Mouse (Mus musculus) urinary bladder, postnatal 4 days (tissue): Measurements from ENCODE around the gene Slc22a18.
A peak's percentile ranks its signal among the peaks of the same experiment; 100 is the strongest.

Experiments used
- DNase-seq, 2 experiments: peaks; one replicate each; pipeline ENCODE4 v3.0.0; 2021 to 2022; ENCODE audit warnings: low spot score in 2 of 2

The Slc22a18 gene

DNA sequence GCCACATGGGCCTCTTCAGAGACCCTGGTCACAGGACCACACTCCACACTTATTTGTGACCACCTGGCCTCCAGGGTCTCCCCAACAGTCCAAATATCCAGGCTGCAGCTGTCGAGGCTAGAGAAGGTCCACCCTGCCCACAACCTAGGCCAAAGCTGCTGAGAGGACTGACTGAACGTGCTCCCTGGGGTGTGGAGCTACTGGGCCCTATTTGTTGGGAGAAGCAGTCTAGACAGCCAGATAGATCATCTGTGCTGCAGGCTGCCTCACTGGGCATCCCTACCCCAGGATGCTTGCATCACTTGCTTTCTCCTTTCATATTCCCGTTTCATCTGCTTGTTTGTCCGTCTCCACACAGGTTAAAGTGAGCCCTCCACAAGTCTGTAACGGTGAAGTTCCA lies 11.0 kb upstream of the Slc22a18 start:
- no peak for DNase-seq

DNA sequence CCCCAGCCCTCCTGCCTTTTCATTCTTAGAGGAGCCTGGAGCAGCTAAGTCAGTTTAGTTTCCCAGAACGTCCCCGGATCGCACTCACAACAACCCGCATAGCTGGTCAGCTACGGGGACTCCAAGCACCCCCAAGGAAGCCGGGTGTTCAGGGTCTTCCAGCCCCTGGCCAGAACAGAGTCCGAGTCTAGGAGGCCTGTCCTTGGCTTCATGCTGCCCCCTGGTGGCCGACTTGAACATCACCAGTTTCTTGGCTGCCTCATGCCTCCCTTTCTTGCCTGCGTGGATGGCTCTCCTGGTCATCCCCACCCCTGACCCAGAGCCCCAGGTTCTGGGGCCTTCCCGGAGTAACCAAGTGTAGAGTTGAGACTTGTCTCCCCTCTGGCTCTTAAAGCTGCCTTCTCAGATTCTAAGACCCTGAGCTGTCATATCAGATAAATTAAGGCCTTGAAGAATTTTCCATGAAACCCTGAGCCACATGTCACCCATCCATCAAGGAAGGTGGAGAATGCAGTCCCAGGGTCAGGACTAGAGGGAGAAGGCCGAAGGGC lies 9.6 kb upstream of the Slc22a18 start:
- DNase-seq = peak; percentile 67 to 85

- DNase-seq = peak; percentile 65 to 77
Observed at GRCm38 (mm10) chr7:143464811-143465560, 8.6 kb upstream of the Slc22a18 start.

- DNase-seq = peak; percentile 74 to 89
Observed at GRCm38 (mm10) chr7:143466099-143466677, 7.3 kb upstream of the Slc22a18 start.

GRCm38 (mm10) chr7:143467714-143468113 lies 5.8 kb upstream of the Slc22a18 start:
- DNase-seq = no peak

DNA sequence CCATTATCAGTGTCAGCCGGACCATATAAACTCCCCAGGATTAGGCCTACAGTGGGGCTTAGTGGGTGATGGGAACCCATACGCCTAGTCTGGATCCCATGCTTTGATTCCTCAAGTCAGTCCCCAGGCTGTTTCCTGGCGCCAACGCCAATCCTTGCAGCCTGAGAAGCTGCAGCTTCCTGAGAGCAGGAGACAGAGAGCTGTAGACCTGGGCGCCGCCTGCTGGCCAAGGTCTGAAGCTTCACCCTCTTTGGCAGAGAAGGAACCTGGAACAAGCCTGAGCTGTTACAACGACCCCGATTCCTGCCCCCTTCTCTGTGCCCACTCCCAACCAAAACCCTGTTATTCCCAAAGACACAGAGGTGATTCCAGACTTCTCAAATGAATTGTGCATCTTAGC lies 3.6 kb upstream of the Slc22a18 start:
- DNase-seq = peak; percentile 75 to 86

GRCm38 (mm10) chr7:143474811-143475210 lies 1.3 kb downstream of the Slc22a18 start:
- DNase-seq = no peak

GRCm38 (mm10) chr7:143475876-143476275 lies 2.3 kb downstream of the Slc22a18 start:
- no peak for DNase-seq

DNA sequence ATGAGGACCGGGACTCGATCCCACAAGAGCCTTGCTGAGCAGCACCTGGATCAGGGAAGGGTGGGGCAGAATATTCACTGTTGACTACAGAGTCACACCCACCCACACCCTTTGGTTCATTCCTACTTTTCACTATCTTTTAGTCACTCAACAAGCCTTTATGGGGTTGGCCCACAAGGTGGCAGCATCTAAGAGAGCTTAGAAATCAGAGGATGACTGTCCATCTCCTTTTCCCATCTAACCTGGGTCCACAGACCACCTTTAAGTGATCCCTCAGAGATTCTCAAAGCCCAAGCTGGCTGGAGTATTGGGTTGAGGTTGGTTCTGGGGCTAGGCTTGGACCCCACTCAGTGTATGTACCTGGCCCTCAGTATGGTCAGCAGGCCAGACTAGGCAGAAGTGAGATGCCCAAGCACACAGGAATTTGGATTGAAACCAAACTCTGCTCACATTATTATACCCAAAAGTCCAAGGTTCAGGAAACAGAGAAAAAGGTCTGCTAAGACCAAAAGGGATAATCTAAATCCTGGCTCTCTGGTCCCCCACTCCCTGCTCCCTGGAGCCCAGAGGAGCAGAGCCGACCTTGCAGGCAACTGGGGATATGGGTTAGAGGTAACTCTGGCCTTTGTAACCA lies 3.3 kb downstream of the Slc22a18 start:
- DNase-seq = no peak

GRCm38 (mm10) chr7:143477800-143478199 lies 4.3 kb downstream of the Slc22a18 start:
- no peak for DNase-seq

GRCm38 (mm10) chr7:143480498-143480897 lies 7.0 kb downstream of the Slc22a18 start:
- peak; percentile 54 to 76 for DNase-seq

GRCm38 (mm10) chr7:143481806-143482387 lies 8.4 kb downstream of the Slc22a18 start:
- DNase-seq = no peak

DNA sequence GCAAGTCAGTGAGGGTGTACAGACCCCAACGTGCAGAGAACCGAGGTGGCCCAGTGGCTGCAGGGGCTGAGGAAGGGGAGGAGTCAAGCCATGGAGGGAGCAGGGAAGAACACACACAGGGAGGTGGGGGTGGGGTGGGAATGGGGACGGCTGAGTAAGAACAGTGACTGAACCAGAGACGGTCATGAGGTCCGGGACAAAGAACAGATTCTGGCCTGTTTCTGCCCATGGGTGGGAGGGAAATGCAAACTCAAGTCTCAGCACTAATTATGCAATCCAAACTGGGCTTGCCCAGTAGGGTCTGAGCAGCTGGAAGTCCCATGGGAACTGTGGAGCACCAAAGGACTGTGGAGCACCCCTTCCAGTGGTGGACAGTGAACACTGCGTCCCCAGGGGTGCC lies 9.0 kb downstream of the Slc22a18 start:
- DNase-seq = no peak

DNA sequence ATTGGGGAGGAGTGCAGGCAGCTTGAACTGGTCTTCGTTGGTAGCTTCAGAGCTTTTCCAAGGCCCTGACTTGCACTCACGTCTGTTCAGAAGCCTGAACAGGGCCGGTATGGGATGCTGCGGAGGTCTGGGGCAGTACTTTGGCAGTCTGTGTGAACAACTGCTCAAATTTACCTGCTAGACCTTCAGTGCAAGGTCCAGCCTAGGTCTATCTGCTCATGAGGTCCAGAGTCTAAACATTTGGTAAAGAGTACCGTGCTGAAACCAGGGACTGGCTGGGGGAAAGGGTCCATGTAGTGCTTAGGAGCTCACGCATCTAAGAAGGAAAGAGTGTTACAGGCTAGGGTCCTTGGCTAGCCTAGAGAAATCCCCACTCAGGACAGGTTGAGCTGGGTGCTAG lies 16.2 kb downstream of the Slc22a18 start:
- no peak for DNase-seq

DNA sequence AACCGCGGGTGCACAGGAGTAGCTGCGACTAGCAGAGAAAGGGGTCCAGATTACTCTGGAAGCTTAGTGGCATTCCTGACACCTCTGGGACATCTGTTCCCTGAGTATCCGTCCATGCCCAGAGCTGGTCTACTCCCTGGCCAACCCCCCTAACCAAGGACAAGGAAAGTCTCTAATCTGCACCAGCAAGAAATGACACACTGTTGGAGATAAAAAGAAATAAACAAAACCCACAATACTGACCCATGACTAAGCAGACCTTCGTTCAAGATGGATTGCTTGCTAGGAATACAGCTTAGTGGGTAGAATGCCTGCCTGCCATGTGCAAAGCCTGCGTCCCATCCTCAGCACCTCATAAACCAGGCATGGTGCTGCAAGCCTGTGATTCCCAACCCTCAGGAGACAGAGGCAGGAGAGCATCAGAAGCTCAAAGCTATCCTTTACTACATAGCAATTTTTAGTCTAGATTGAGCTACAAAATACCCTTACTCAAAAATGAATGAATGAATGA lies 20.1 kb downstream of the Slc22a18 start:
- no peak for DNase-seq

- DNase-seq = no peak
Observed at GRCm38 (mm10) chr7:143495104-143495961, 21.8 kb downstream of the Slc22a18 start.

DNA sequence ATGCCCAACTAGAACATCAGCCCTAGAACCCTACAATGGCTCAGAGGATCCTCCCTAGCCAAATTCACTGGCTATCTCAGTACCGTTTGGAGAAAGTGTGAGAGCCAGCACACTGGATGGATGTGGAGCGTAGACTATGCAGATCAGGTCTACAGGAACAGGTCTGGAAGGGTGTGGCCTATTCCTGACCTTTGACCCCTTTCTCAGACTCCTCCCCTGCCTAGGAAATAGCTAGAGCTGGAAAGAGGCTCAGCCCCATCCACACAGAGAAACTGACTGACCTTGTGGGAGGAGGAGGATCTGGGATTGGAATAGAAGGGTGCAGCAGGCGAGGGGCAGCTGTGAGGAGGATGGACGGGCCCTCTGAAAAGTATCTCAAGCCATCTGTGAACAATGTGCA lies 25.0 kb downstream of the Slc22a18 start:
- no peak for DNase-seq

DNA sequence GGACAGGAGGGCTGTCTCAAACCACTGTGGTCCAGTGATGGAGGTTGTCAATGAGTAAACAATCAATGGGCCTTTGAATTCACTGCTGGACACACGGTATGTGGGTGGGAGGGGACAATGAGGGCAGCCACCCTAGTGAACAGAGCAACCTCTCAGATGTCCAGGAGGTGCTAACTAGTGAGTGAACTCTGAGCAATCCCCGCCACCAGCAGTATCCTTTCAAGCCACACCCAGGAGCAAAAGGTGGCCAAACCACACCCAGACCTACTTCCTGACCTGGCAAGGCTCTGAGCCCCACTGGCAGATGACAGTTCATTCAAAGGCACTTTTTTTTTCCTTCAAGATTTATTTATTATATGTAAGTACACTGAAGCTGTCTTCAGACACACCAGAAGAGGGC lies 27.4 kb downstream of the Slc22a18 start:
- no peak for DNase-seq

GRCm38 (mm10) chr7:143501643-143502417 lies 28.3 kb downstream of the Slc22a18 start:
- peak in 1 of 2 experiments; percentile 27 for DNase-seq
